Mouse (Mus musculus) brain, embryonic 14.5 days (tissue): ENCODE data around the gene Gfod2.

ENCODE experiments used
- CTCF ChIP-seq: fragments of 200-500 bp; IDR thresholded peaks from 2 replicates; pipeline ENCODE4 v1.5.1; 2012; ENCODE audit warnings: inconsistent platforms, mild to moderate bottlenecking, moderate library complexity, borderline replicate concordance; ENCODE audit not compliant: insufficient read depth, insufficient read length; ENCODE audit errors: extremely low read depth
- POLR2A ChIP-seq: fragments of 200-500 bp; IDR thresholded peaks from 2 replicates; pipeline ENCODE4 v1.6.1; 2012; ENCODE audit warnings: mild to moderate bottlenecking, inconsistent platforms, borderline replicate concordance; ENCODE audit not compliant: poor library complexity, insufficient read depth, insufficient read length, severe bottlenecking; ENCODE audit errors: extremely low read depth

- TF ChIP-seq CTCF (no peak), POLR2A (no peak)
These were observed 19.4 kb upstream of the Gfod2 start for GRCm38 (mm10) chr8:105777833-105778232.
